Mouse (Mus musculus) lung, embryonic 14.5 days (tissue): ENCODE measurements around the gene Soga1. TPM values are rescaled to one million over a fixed set of nuclear protein-coding genes. Genes with fewer than 3 reads are reported as not detected.
A peak's percentile ranks its signal among the peaks of the same experiment; 100 is the strongest.

Source experiments
- ATAC-seq: fragments of 200-750 bp; cut with Nextera tagmentation; 2 replicates; pipeline ENCODE4 v1.8.0; 2017; ENCODE audit warnings: mild to moderate bottlenecking, moderate TSS enrichment, moderate library complexity; ENCODE audit not compliant: insufficient read depth
- DNase-seq: peaks from one replicate; pipeline ENCODE4 v3.0.0-alpha.2; 2015
- H3K27ac ChIP-seq: fragments of 300-500 bp; sonication (generic); 2 replicates; pipeline ENCODE4 v1.5.1; 2014; ENCODE audit warnings: low read depth, mild to moderate bottlenecking, moderate library complexity
- H3K27me3 ChIP-seq: fragments of 300-500 bp; sonication (generic); 2 replicates; pipeline ENCODE4 v1.6.1; 2014; ENCODE audit warnings: low read length, control low read depth; ENCODE audit not compliant: insufficient read depth
- H3K36me3 ChIP-seq: fragments of 300-500 bp; sonication (generic); 2 replicates; pipeline ENCODE4 v1.6.1; 2014; ENCODE audit warnings: control low read depth; ENCODE audit not compliant: insufficient read depth
- H3K4me1 ChIP-seq: fragments of 300-500 bp; sonication (generic); 2 replicates; pipeline ENCODE4 v1.6.1; 2014; ENCODE audit warnings: antibody characterized with exemption, control low read depth; ENCODE audit not compliant: insufficient read depth
- H3K4me2 ChIP-seq: fragments of 300-500 bp; sonication (generic); 2 replicates; pipeline ENCODE4 v1.6.1; 2014; ENCODE audit warnings: mild to moderate bottlenecking
- H3K4me3 ChIP-seq: fragments of 300-500 bp; sonication (generic); 2 replicates; pipeline ENCODE4 v1.5.1; 2014; ENCODE audit warnings: low read depth, low read length
- H3K9ac ChIP-seq: fragments of 300-500 bp; sonication (generic); 2 replicates; pipeline ENCODE4 v1.6.1; 2014
- H3K9me3 ChIP-seq: fragments of 300-500 bp; sonication (generic); 2 replicates; pipeline ENCODE4 v1.6.1; 2016; ENCODE audit warnings: low read depth, low read length, control low read depth
- CTCF ChIP-seq: IDR thresholded peaks from 2 replicates; pipeline ENCODE4 v1.5.1; 2016; ENCODE audit warnings: antibody characterized with exemption, low read depth
- WGBS: fragments of 180-500 bp; shearing (Covaris S2); extraction: QIAGEN DNeasy Blood & Tissue Kit; methylation state at CpG from one replicate; pipeline ENCODE4 v1.1.7; 2014; 5-methylcytosine and 5-hydroxymethylcytosine counted together
- polyA plus RNA-seq: library from polyadenylated mRNA; unstranded; fragments of >200 nt; fragmentation: Nextera tagmentation; extraction: Ambion mirVana; gene quantifications from 2 replicates; pipeline ENCODE4 v1.2.1, GENCODE M21; 2014

The Soga1 gene
- polyA plus RNA-seq, 1 experiment from 2014 or later, result 8.9 TPM

DNA sequence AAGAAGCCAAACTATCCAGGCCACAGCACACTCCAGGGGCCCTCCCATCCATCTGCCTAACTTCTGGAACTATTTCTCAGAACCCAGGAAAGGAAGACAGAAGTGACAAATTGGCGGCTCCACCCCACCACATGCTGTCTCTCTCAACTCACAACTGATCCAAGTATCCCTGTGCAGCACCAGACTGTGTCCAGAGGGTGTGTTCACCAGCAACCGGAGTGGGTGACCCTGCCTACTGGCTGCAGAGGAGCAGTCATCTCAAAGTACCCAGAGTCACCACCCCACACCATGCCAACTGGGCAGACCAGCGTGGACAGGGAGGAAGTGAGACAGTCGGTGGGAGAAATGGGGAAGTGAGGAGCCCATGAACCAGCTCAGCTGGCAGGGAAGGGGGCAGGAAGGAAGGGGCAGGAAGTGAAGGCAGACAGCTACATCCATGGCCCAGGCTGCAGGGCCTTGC is 15.8 kb downstream of the Soga1 start:
- H3K4me2 ChIP-seq, result no peak overlapping the region
- no peaks in the 10 kb centered on the region for H3K27me3 ChIP-seq
- no peak overlapping the region for H3K9ac ChIP-seq
- TF ChIP-seq CTCF, result no peak
- ATAC-seq, result no peak
- H3K4me3 ChIP-seq, result no peak overlapping the region
- H3K4me1 ChIP-seq, result peaks cover 36% of the 10 kb centered on the region
- no peak for DNase-seq
- H3K27ac ChIP-seq, result 0 out of 2 replicates have a peak overlapping the region, but pooled peaks have one; percentile 9
- no peaks in the 10 kb centered on the region for H3K9me3 ChIP-seq
- 54% methylated on average over 4 of the region's 4 CpGs for WGBS
- H3K36me3 ChIP-seq, result peaks cover 37% of the 10 kb centered on the region

DNA sequence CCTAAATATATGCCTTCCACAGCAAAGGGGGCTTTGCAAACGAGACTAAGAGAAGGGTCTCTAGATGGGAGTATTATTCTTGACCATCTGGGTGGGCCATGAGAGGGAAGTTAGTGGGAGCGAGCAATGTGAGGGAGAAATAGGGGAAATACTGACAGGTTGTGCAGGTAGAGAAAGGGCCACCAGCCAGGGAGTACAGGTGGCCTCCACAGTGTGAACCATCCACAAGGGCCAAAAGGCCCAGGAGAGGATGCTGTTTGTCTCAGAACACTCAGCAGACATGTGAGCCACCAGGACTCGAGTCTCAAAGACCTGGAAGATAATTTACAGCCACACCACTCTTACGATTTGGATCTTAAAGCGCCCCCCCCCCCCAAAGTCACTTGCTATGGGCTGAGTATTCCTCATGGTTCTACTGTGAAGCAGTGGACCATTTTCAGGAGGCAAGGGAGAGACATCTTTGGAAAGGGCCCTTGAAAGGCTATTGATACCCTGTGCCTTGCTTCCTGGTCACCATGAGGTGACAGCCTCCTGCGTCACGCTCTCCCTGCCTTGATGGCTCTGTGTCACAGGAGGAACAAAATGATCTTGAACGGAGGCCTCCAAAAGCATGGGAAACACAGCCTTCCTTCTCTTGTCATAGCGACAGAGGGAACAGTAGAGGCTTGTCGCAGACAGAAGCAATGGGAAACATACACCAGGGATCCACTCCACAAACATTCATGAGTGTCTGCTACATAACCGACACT is 18.3 kb downstream of the Soga1 start:
- Histone ChIP-seq H3K9ac (no peak overlapping the region), H3K4me3 (no peak overlapping the region), H3K4me2 (no peak overlapping the region), H3K9me3 (no peaks in the 10 kb centered on the region), H3K27me3 (no peaks in the 10 kb centered on the region), H3K4me1 (peaks cover 30% of the 10 kb centered on the region), H3K27ac (no peak overlapping the region), H3K36me3 (peaks cover 55% of the 10 kb centered on the region)
- DNase-seq (no peak), ATAC-seq (no peak)
- TF ChIP-seq CTCF, result no peak
- WGBS, result 81% methylated on average over 11 of the region's 11 CpGs

DNA sequence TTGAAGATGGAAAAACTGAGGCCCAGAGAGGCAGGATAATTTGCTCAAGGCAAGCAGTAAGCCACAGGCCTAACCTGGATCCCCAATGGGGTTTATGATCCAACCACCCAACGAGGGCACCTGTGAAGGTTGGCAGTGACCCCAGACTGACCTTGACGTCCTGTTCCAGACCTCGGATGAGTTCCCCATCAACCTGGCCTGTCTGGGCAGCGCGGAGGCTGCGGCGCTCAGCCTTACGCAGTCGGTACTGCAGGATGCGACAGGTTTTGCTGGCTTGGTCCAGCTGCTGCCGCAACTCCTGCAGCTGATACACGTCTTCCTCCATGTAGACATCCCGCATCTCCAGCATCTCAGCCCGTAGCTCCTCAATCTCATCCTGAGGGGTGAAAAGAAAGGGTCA is 19.0 kb downstream of the Soga1 start:
- Histone ChIP-seq H3K36me3 (peaks cover 56% of the 10 kb centered on the region), H3K27me3 (no peaks in the 10 kb centered on the region), H3K27ac (no peak overlapping the region), H3K4me2 (no peak overlapping the region), H3K4me1 (peaks cover 29% of the 10 kb centered on the region), H3K9me3 (no peaks in the 10 kb centered on the region), H3K9ac (no peak overlapping the region), H3K4me3 (no peak overlapping the region)
- no peak for TF ChIP-seq CTCF
- no peak for DNase-seq
- 86% methylated on average over 14 of the region's 14 CpGs for WGBS
- ATAC-seq, result no peak

DNA sequence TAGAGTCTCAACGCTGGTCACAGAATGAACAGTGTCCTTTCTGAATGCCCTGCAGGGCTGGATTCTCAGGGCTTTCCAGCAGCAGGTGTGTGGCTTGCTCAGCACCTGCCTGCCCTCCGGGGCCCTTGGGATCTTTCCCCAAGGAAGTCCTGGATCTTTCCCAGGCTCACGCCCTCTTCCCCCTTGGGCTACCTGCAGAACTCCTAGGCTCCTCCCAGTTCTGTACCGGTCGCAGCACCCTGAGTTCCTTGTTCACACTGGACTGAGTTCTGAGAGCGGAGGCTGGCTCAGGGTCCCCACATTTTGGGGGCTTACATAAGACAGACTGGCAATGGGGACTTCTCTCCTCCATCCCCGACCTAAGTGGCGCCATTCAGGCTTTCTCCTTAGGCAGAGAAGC is 19.9 kb downstream of the Soga1 start:
- H3K27me3 ChIP-seq, result no peaks in the 10 kb centered on the region
- H3K27ac ChIP-seq, result peak overlapping the region; percentile 92
- H3K9ac ChIP-seq, result peak overlapping the region; percentile 23; the same call in 1 of the 2 replicates
- no peak overlapping the region; the same call in 1 of the 2 replicates for H3K4me3 ChIP-seq
- WGBS, result 52% methylated on average over 8 of the region's 8 CpGs
- peaks cover 55% of the 10 kb centered on the region for H3K36me3 ChIP-seq
- no peak for DNase-seq
- H3K4me2 ChIP-seq, result peak overlapping the region; percentile 53
- peaks cover 21% of the 10 kb centered on the region for H3K4me1 ChIP-seq
- H3K9me3 ChIP-seq, result no peaks in the 10 kb centered on the region
- ATAC-seq, result no peak
- no peak for TF ChIP-seq CTCF

DNA sequence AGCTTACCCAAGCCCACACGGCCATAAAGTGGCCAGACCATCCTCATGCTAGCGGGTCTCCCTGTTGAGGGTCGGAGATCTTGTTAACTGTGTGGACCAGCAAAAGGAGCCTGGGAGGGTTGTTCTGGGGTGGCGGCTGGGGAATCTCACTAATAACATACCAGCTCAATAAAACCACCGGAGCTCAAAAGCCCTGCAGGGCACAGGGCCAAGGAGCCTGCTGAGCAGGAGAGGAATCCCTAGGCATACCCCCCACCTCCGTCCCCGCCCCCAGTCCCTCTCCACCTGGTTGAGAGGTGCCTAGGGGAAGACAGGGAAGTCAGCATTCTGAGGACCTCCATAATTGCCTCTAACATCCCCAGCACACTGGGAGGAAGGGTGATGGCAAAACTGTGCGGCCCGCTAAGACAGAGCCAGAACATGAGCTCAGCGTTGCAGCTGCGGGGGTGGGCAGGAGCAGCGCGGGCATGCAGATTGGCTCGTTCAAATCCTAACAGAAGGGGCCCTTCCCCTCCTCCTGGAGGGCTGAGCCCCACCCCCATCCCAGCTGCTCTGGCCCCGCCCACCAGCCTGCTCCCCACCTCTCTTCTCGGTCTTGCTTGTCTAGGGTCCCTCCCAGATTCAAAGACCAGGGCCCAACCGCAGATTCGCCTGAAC is 20.6 kb downstream of the Soga1 start:
- no peak for TF ChIP-seq CTCF
- Histone ChIP-seq H3K36me3 (peaks cover 59% of the 10 kb centered on the region), H3K4me1 (peaks cover 17% of the 10 kb centered on the region; the same call in 1 of the 2 replicates), H3K9ac (peak overlapping the region; percentile 31), H3K4me3 (peak overlapping the region; percentile 16; the same call in 1 of the 2 replicates), H3K27ac (peak overlapping the region; percentile 92), H3K4me2 (peak overlapping the region; percentile 53), H3K27me3 (no peaks in the 10 kb centered on the region), H3K9me3 (no peaks in the 10 kb centered on the region)
- DNase-seq (peak; percentile 89), ATAC-seq (peak; percentile 88)
- WGBS, result 15% methylated on average over 18 of the region's 18 CpGs

DNA sequence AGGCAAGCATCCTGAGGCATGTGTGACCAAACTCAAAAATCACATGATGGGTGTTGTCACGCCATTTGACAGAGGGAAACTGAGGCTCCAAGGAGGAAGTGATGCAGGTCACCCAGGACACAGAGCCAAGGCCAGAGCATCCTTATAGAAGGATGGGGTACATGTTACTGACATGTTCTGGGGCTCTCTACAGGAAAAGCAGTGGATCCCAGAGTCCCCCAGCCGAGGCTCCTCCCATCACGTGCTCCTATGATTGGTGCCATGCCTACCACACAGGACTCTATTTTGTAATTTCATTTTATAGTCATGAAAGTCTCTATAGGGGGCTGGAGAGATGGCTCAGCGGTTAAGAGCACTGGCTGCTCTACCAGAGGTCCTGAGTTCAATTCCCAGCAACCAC is 21.3 kb downstream of the Soga1 start:
- Histone ChIP-seq H3K36me3 (peaks cover 63% of the 10 kb centered on the region), H3K27ac (peak overlapping the region; percentile 92; the same call in 1 of the 2 replicates), H3K4me2 (no peak overlapping the region), H3K4me3 (no peak overlapping the region), H3K9ac (no peak overlapping the region), H3K4me1 (peaks cover 17% of the 10 kb centered on the region; the same call in 1 of the 2 replicates), H3K27me3 (no peaks in the 10 kb centered on the region), H3K9me3 (no peaks in the 10 kb centered on the region)
- WGBS, result 83% methylated on average over 4 of the region's 4 CpGs
- DNase-seq, result no peak
- TF ChIP-seq CTCF, result no peak
- no peak for ATAC-seq

DNA sequence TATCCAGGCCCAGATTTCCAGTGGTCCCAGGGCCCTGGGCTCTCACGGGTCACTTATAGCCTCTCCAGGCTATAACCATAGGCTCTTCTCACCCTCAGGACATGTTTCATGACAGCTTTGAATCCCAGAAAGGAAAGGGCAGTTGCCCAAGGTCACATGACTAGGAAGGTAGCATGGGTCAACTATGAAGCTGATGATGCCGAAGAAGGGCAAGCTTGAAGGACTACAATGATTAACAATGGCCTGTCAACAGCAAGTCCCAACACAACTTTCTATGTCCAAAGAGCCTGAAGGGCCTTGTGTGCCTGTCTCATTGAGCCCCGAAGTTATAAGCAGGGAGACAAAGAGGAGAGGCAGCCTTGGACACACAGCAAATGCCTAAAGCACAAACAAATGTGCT is 21.9 kb downstream of the Soga1 start:
- Histone ChIP-seq H3K36me3 (peaks cover 69% of the 10 kb centered on the region), H3K9ac (no peak overlapping the region), H3K9me3 (no peaks in the 10 kb centered on the region), H3K4me1 (peaks cover 17% of the 10 kb centered on the region; the same call in 1 of the 2 replicates), H3K27me3 (no peaks in the 10 kb centered on the region), H3K4me2 (no peak overlapping the region), H3K27ac (no peak overlapping the region), H3K4me3 (no peak overlapping the region)
- TF ChIP-seq CTCF, result no peak
- ATAC-seq, result no peak
- no peak for DNase-seq
- 76% methylated on average over 3 of the region's 3 CpGs for WGBS
